ENCODE assay signal across 8 mouse cellular contexts in the genomic region with DNA sequence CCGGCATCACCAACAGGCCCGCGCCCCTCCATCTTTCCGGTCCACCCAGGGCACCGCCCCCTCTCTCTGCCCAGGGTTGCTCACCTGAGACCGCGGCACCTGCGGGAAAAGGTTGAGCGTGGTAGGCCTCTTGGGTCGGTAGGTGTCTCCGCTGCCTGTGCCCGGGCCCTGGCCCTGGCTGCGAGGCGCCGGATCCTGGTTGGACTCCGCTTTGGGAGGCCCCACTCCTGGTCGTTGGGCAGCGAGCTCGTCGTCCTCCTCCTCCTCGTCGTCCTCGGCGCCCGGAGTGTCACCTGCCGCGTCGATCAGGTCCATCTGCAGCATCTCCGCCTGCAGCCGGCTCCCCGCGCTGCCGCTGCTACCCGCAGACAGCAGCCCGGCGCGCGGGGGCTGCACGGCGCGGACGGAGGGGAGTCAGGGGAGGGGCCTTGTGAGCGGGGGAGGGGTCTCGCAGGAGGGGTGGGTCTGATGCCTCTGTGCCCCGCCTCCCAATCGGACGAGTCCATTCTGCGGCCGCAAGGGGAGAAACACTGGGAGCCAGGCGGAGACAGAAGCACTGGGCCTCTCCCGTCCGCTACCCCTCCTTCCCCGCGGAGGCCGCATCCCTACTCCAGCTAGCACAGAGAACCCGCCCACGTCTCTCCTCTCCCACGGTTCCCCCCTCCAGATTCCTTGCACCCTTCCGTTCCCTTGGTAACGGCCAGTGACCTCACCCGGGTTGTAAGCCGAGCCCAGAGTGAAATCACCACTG. TPM values are rescaled to one million over a fixed set of nuclear protein-coding genes. Genes with fewer than 3 reads are reported as not detected.
DNase-seq lines count a peak whose midpoint lies in the region; ATAC-seq and TF ChIP-seq lines count a peak whose summit lies in the region.

No protein-coding gene starts in this region.

- peak; percentile 91 for ATAC-seq in lung, embryonic 14.5 days (ENCODE audit: insufficient read depth)

- H3K9me3 ChIP-seq in hindbrain, embryonic 10.5 days: no peaks in the 10 kb centered on the region
- H3K9me3 ChIP-seq in lung, embryonic 14.5 days (ENCODE audit: low read depth, low read length): no peaks in the 10 kb centered on the region

- H3K27ac ChIP-seq in hindbrain, embryonic 10.5 days: peak overlapping the region; percentile 90
- H3K27ac ChIP-seq in lung, embryonic 14.5 days (ENCODE audit: low read depth): peak overlapping the region; percentile 78

- H3K9ac ChIP-seq in lung, embryonic 14.5 days: peak overlapping the region; percentile 62

- TF ChIP-seq CTCF in lung, embryonic 14.5 days (IDR thresholded peaks at IDR 0.05; ENCODE audit: low read depth): peak; percentile 20; the same call in 1 of the 2 replicates

- peaks cover 79% of the 10 kb centered on the region for H3K4me1 ChIP-seq in hindbrain, embryonic 10.5 days (replicated peaks)
- peaks cover 24% of the 10 kb centered on the region; the same call in 1 of the 2 replicates for H3K4me1 ChIP-seq in lung, embryonic 14.5 days (ENCODE audit: insufficient read depth)

- peaks cover 42% of the 10 kb centered on the region for H3K36me3 ChIP-seq in hindbrain, embryonic 10.5 days
- peaks cover 30% of the 10 kb centered on the region for H3K36me3 ChIP-seq in lung, embryonic 14.5 days (ENCODE audit: insufficient read depth)

- 1% methylated on average over 62 of the region's 62 CpGs for WGBS in hindbrain, embryonic 10.5 days
- WGBS in lung, embryonic 14.5 days: under 1% methylated on average over 60 of the region's 62 CpGs

- DNase-seq in MEL-GATA-1-ER (ENCODE audit: extremely low read depth, low read depth): peak; percentile 62
- peak; percentile 85 for DNase-seq in cerebellum, adult 8-10 months
- peak; percentile 94 to 95 for DNase-seq in frontal cortex, adult 2 months (ENCODE audit: extremely low spot score in 1 of 2, low spot score in 1 of 2)
- DNase-seq in hindbrain, embryonic 10.5 days (ENCODE audit: low spot score): peak; percentile 98
- DNase-seq in layer of hippocampus, adult 9-10 months (ENCODE audit: low spot score): peak; percentile 82
- peak; percentile 95 for DNase-seq in lung, embryonic 14.5 days
- DNase-seq in retina, adult 2 months (ENCODE audit: low read depth, low spot score): peak; percentile 74
- peak; percentile 62 for DNase-seq in urinary bladder, adult 2 months (ENCODE audit: low spot score)

- H3K27me3 ChIP-seq in hindbrain, embryonic 10.5 days (ENCODE audit: insufficient read depth, poor library complexity, severe bottlenecking): peaks cover 9% of the 10 kb centered on the region; the same call in 1 of the 2 replicates
- no peaks in the 10 kb centered on the region for H3K27me3 ChIP-seq in lung, embryonic 14.5 days (ENCODE audit: insufficient read depth, low read length)

- peak overlapping the region; percentile 84 for H3K4me2 ChIP-seq in lung, embryonic 14.5 days

- H3K4me3 ChIP-seq in hindbrain, embryonic 10.5 days: peak overlapping the region; percentile 88
- H3K4me3 ChIP-seq in lung, embryonic 14.5 days (ENCODE audit: low read depth, low read length): peak overlapping the region; percentile 66

RNA-seq across cellular contexts. Expression of a gene that starts 6.7 kb away (rescaled TPM):
- 6.9 and 7.5 TPM in 2 replicates for polyA plus RNA-seq in frontal cortex, adult 2 months (2012; rRNA removed)
- polyA plus RNA-seq in hindbrain, embryonic 10.5 days (2016; fragmentation: Nextera tagmentation; extraction: Ambion mirVana): 3.3 and 4.3 TPM in 2 replicates
- 1.1 and 1.2 TPM in 2 replicates for polyA plus RNA-seq in lung, embryonic 14.5 days (2014; fragmentation: Nextera tagmentation; extraction: Ambion mirVana)
- 2.3 and 3.4 TPM in 2 replicates for polyA plus RNA-seq in urinary bladder, adult 2 months (2012; rRNA removed)

RNA-seq across cellular contexts. Expression of a gene that starts 12.0 kb away (rescaled TPM):
- polyA plus RNA-seq in frontal cortex, adult 2 months (2012; rRNA removed): 288 and 299 TPM in 2 replicates
- 55.0 and 75.5 TPM in 2 replicates for polyA plus RNA-seq in hindbrain, embryonic 10.5 days (2016; fragmentation: Nextera tagmentation; extraction: Ambion mirVana)
- polyA plus RNA-seq in lung, embryonic 14.5 days (2014; fragmentation: Nextera tagmentation; extraction: Ambion mirVana): 6.2 TPM in 2 replicates
- 15.8 and 22.8 TPM in 2 replicates for polyA plus RNA-seq in urinary bladder, adult 2 months (2012; rRNA removed)

RNA-seq across cellular contexts. Expression of a gene that starts 14.4 kb away (rescaled TPM):
- polyA plus RNA-seq in frontal cortex, adult 2 months (2012; rRNA removed): 0.50 and 0.66 TPM in 2 replicates
- 7.8 and 12.5 TPM in 2 replicates for polyA plus RNA-seq in hindbrain, embryonic 10.5 days (2016; fragmentation: Nextera tagmentation; extraction: Ambion mirVana)
- 15.3 and 16.6 TPM in 2 replicates for polyA plus RNA-seq in lung, embryonic 14.5 days (2014; fragmentation: Nextera tagmentation; extraction: Ambion mirVana)
- polyA plus RNA-seq in urinary bladder, adult 2 months (2012; rRNA removed): 10.6 and 13.2 TPM in 2 replicates

RNA-seq across cellular contexts. Expression of a gene that starts 14.6 kb away (rescaled TPM):
- 42.4 and 46.2 TPM in 2 replicates for polyA plus RNA-seq in frontal cortex, adult 2 months (2012; rRNA removed)
- 26.0 and 30.1 TPM in 2 replicates for polyA plus RNA-seq in hindbrain, embryonic 10.5 days (2016; fragmentation: Nextera tagmentation; extraction: Ambion mirVana)
- polyA plus RNA-seq in lung, embryonic 14.5 days (2014; fragmentation: Nextera tagmentation; extraction: Ambion mirVana): 16.6 and 19.8 TPM in 2 replicates
- 36.3 and 41.1 TPM in 2 replicates for polyA plus RNA-seq in urinary bladder, adult 2 months (2012; rRNA removed)

RNA-seq across cellular contexts. Expression of a gene that starts 44.8 kb away (rescaled TPM):
- polyA plus RNA-seq in frontal cortex, adult 2 months (2012; rRNA removed): 94.1 and 100 TPM in 2 replicates
- polyA plus RNA-seq in hindbrain, embryonic 10.5 days (2016; fragmentation: Nextera tagmentation; extraction: Ambion mirVana): 26.0 and 31.7 TPM in 2 replicates
- polyA plus RNA-seq in lung, embryonic 14.5 days (2014; fragmentation: Nextera tagmentation; extraction: Ambion mirVana): 19.9 and 22.0 TPM in 2 replicates
- 36.2 and 36.7 TPM in 2 replicates for polyA plus RNA-seq in urinary bladder, adult 2 months (2012; rRNA removed)

Comparison
In these comparisons a context has a peak if more than half of its experiments do, and no peak if none do; other contexts are left out.
1. Peak in every context shown above with its lines: DNase-seq, ATAC-seq, H3K4me3 ChIP-seq and H3K27ac ChIP-seq.